Mouse (Mus musculus) CH12F3 (cell line): ENCODE data around the gene Osbpl9.

Experiments
- in situ Hi-C: fragments of 300-500 bp; cut with MboI; formaldehyde crosslinking; loops from 2 replicates; pipeline ENCODE4 v1.14.3; 2020; ENCODE audit warnings: low sequenced_read_pairs

Gene Osbpl9

DNA sequence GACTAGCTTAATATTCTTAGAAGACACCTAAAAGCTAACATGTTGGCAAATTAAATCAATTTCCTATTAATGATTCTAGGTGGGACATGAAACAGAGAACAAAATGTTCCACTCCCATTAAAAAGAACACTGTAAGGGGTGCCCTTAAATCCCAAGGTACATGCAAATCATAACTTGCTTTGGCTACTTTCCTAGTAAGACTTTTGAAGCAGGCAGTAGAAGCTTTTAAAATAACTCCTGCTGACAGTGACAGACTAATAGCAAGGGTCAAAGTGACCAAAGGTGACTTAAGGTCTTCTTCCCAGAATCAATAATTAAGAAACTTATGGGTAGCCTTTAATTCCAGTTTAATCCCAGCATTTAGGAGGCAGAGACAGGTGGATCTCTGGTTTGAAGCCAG, 95.5 kb downstream of the Osbpl9 start:
- in situ Hi-C loops, result no loop called here

- in situ Hi-C loops, result no loop called here
These were observed 96.0 kb downstream of the Osbpl9 start for GRCm38 (mm10) chr4:109106034-109106433.

DNA sequence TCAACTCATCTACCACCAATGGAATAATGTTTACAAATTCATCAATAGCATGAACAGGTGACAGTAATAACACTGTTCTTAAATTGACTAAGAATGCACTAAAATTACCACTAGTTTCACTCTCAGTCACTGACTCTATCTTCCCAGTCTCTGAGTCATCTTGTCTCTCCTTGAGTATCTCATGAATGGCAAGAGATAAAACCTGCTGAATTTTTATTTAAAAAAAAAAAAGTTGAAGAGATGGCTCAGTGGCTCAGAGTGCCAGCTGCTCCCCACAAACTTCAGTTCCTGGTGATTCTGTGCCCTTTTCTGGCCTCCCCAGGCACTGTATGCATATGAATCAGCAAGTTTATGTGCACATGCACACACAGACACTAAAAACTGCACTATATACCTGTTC, 96.8 kb downstream of the Osbpl9 start:
- in situ Hi-C loops, result no loop called here

GRCm38 (mm10) chr4:109103145-109103883, 98.8 kb downstream of the Osbpl9 start:
- in situ Hi-C loops, result no loop called here

GRCm38 (mm10) chr4:109102574-109102973, 99.5 kb downstream of the Osbpl9 start:
- in situ Hi-C loops, result no loop called here

GRCm38 (mm10) chr4:109098861-109099260, 103.2 kb downstream of the Osbpl9 start:
- in situ Hi-C loops, result no loop called here

DNA sequence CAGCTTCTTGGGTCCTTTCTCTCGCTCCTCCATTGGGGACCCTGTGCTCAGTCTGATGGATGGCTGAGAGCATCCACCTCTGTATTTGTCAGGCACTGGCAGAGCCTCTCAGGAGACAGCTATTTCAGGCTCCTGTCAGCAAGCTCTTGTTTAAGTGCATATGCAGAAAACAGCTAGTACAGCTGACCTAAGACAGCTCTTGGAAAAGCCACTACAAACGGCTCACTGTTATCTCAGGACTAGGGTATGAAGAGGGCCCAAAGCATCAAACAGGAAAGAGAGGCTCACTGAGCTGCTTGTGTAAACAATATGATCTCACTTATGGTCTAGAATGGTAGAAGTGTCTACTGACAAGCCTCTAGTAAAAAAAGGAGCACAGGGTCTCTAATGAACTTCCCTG, 107.8 kb downstream of the Osbpl9 start:
- in situ Hi-C loops, result no loop called here

GRCm38 (mm10) chr4:109092344-109092743, 109.7 kb downstream of the Osbpl9 start:
- in situ Hi-C loops, result no loop called here

DNA sequence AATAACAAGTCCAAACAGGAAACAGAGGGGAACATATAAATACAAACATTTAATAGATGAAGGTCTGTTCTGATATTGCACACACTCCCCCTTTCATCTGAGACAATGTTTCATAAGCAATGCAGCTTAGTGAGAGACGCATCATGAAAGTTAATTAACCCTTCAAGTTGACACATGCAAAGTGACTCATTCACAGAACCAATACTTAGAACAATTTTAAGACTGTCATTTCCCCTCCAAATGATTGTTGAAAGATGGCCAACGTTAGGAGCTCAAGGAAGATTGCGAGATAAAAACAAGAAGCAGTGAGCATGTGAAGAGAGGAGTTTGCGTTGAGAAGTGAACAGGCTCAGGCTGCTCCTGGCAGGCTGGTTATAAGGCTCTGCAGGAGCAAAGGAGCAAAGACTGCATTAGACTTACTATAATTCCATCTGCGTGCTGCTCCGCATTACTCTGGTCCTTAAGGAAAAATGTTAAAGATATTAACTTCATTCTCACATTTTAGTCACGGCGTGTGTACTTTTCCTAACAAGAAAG, 110.8 kb downstream of the Osbpl9 start:
- in situ Hi-C loops, result no loop called here

DNA sequence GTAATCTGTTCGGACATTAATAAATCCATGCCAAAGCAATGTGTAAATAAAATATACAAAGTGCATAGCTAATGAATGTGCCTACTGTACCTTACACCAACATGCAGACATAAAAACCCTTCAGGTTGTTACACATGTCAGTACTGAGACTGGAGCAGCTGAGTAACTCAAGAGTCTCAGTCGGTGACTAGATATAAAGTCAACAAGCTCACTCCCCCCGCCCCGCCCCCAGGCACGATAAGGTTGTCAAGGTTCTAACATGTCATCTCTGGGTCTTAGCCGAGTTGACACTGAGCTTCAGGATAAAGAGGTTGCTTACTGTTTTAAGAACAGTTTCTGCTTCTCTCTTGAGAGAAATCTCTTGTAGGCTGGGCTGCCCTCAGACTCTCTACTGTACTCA, 112.1 kb downstream of the Osbpl9 start:
- in situ Hi-C loops, result no loop called here

GRCm38 (mm10) chr4:109089171-109089570, 112.9 kb downstream of the Osbpl9 start:
- in situ Hi-C loops, result no loop called here

- in situ Hi-C loops, result no loop called here
These were observed 122.0 kb downstream of the Osbpl9 start for GRCm38 (mm10) chr4:109080118-109080517.

GRCm38 (mm10) chr4:109079676-109080075, 122.4 kb downstream of the Osbpl9 start:
- in situ Hi-C loops, result no loop called here

DNA sequence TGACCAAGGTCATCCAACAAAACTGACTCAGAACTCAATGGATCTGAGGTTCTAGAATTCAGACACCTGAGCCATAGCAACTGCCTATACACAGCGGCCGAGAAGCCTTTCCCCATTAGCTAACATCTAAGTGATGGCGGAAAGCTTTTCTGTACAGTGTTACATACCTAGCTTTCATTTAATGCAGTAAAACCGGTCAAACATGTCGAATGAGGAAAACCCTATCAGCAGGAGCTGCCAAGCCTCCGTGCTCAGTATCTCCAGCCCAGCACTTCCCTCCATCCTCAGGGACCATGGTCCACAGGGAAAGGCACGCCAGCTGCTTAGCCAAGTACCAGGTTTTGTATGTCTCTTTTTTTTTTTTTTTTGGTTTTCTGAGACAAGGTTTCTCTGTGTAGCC, 123.1 kb downstream of the Osbpl9 start:
- in situ Hi-C loops, result no loop called here

DNA sequence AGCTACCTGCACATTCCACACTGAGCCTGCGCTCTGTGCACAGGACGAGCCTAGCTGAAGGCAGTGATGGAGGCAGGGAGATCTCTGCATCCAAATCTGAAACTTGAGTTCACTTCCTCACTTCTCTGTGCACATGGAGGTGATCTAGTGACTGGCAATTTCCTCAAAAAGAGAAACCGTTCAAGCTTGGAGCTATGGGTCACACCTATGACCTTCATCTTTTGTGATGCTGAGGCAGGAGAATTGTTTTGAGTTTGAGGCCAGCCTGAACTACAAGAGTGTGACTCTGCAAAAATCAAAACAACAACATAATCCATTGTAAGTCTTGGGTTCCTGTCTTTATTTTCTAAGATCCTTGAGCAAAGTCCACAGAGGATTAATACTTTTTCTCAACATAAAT, 128.8 kb downstream of the Osbpl9 start:
- in situ Hi-C loops, result no loop called here

- in situ Hi-C loops, result no loop called here
These were observed 129.2 kb downstream of the Osbpl9 start for GRCm38 (mm10) chr4:109072891-109073290.

GRCm38 (mm10) chr4:109065714-109066113, 136.4 kb downstream of the Osbpl9 start:
- in situ Hi-C loops, result no loop called here

- in situ Hi-C loops, result no loop called here
These were observed 137.1 kb downstream of the Osbpl9 start for GRCm38 (mm10) chr4:109064941-109065340.

DNA sequence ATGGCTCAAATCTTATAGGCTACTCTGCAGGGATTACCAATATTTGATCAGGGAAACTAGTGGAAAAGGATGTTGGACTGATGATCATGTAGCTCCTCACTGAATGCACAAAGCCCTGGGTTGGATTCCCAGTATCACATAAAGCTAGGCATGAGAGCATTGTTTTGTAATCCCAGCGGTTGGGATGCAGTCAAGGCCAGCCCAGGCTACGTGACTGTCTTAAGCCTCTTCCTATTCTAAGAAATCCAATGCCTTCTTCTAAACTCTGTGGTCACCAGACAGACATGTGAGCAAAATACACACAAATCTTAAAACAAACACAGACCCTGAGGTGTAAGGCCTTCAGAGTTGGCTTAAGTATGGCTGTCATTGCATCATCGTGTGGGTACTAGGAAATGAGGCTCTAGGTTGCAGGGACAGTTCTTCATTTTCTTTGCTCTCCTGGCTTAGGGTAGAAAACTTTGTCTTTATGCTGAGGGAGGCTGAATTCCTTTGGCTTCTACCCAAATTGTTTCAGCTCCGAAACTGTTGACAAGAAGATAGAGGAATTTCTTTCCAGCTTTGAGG, 142.7 kb downstream of the Osbpl9 start:
- in situ Hi-C loops, result no loop called here

GRCm38 (mm10) chr4:109057640-109058039, 144.4 kb downstream of the Osbpl9 start:
- in situ Hi-C loops, result no loop called here

GRCm38 (mm10) chr4:109056351-109056750, 145.7 kb downstream of the Osbpl9 start:
- in situ Hi-C loops, result no loop called here

DNA sequence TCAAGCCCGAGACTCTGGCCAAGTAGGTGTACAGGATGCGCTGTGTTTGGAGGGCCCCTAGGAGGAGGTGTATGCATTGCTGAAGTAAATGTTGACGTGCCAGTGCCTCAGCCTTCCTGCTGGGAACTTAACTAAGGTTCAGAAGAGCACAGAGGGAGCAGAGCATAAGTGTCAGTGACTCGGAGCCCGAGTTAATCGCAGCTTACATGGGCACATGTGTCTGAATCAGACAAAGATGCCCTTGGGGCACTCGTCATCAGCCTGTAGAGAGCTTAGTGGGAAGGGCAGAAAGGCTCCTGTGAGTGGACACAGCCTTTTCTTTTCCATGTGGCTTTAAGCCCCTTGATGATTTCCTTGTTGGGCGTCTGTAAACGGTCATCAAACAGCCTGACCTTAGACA, 148.1 kb downstream of the Osbpl9 start:
- in situ Hi-C loops, result no loop called here
